24 mouse cellular contexts compared by ENCODE assay signal in the genomic region with DNA sequence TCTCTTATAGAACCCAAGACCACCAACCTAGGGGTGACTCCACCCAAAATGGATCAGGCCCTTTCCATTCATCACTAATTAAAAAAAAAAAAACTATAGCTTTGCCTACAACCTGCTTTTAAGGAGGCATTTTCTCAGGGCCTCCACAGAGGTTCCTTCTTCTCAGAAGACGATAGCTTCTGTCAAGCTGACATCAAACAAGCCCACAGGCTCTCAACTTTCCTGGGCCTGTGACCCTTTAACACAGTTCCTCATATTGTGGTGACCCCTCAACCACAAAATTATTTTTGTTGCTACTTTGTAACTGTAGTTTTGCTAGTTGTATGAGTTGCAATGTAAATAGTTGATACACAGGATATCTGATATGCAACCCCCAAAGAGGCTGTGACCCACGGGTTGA.
A peak's percentile ranks its signal among the peaks of the same experiment; 100 is the strongest.
DNase-seq lines count a peak whose midpoint lies in the region; ATAC-seq and TF ChIP-seq lines count a peak whose summit lies in the region.
"Had no signal": no experiment of that assay in that cellular context is flagged by ENCODE, and none has a peak within 500 bp of the region (broad histone marks: within the 10 kb centered on the region; RNA-seq: fewer than 3 reads in every experiment).

No protein-coding gene starts in this region.

- H3K27me3 ChIP-seq in kidney, postnatal 0 days (ENCODE audit: insufficient read depth, low read length) = no peaks in the 10 kb centered on the region
- no peaks in the 10 kb centered on the region for H3K27me3 ChIP-seq in lung, embryonic 15.5 days
- H3K27me3 ChIP-seq: forebrain, embryonic 13.5 days had no signal

- H3K27ac ChIP-seq in kidney, postnatal 0 days = peak overlapping the region; percentile 81; the same call in 1 of the 2 replicates
- peak overlapping the region; percentile 93 for H3K27ac ChIP-seq in lung, embryonic 15.5 days
- H3K27ac ChIP-seq: forebrain, embryonic 10.5 days; forebrain, embryonic 13.5 days; hindbrain, embryonic 14.5 days; hindbrain, postnatal 0 days had no signal

- H3K4me1 ChIP-seq in kidney, postnatal 0 days (replicated peaks; ENCODE audit: insufficient read depth, low read length) = no peaks in the 10 kb centered on the region; the same call in none of the 2 replicates
- H3K4me1 ChIP-seq in lung, embryonic 15.5 days = peaks cover 34% of the 10 kb centered on the region
- H3K4me1 ChIP-seq: forebrain, embryonic 13.5 days had no signal

- no peak for ATAC-seq in kidney, postnatal 0 days (replicated peaks; ENCODE audit: low FRiP score, low read depth)
- ATAC-seq in lung, embryonic 15.5 days (ENCODE audit: borderline replicate concordance, extremely low read depth, low FRiP score, low TSS enrichment) = no peak
- peak; percentile 67 to 80 for ATAC-seq in hematopoietic stem cell, adult 5-6 weeks (replicated peaks in 1 of 2; ENCODE audit: insufficient read depth in 1 of 2, low FRiP score in 2 of 2, low TSS enrichment in 1 of 2, low read depth in 1 of 2, poor library complexity in 2 of 2, severe bottlenecking in 2 of 2)
- ATAC-seq: activated CD4-positive, CD25-positive, alpha-beta regulatory T cell, adult 4 months; forebrain, embryonic 13.5 days; forebrain, embryonic 16.5 days; hindbrain, postnatal 0 days; inflammation-experienced regulatory T-cells, adult 6 months had no signal

- no peaks in the 10 kb centered on the region for H3K9me3 ChIP-seq in kidney, postnatal 0 days (replicated peaks; ENCODE audit: low read length)
- H3K9me3 ChIP-seq in lung, embryonic 15.5 days = no peaks in the 10 kb centered on the region
- H3K9me3 ChIP-seq: forebrain, embryonic 10.5 days; forebrain, embryonic 13.5 days; heart, embryonic 10.5 days had no signal

- H3K4me3 ChIP-seq in kidney, postnatal 0 days (replicated peaks; ENCODE audit: low read depth, low read length) = no peak overlapping the region
- no peak overlapping the region for H3K4me3 ChIP-seq in lung, embryonic 15.5 days
- H3K4me3 ChIP-seq: forebrain, embryonic 10.5 days; forebrain, embryonic 13.5 days; heart, embryonic 10.5 days had no signal

- no peak for TF ChIP-seq CTCF in kidney, postnatal 0 days (IDR thresholded peaks at IDR 0.05; ENCODE audit: low read depth)

- intact Hi-C loops in heart, postnatal 25 days (cut with DNase I) = no loop called here

- 71% methylated on average over 2 of the region's 2 CpGs for WGBS in kidney, postnatal 0 days
- 74% methylated on average over 2 of the region's 2 CpGs for WGBS in lung, embryonic 15.5 days

- peak; percentile 22 for DNase-seq in heart, adult 11 months
- no peak for DNase-seq in heart, postnatal 25 days (ENCODE audit: low spot score)
- no peak for DNase-seq in kidney, postnatal 0 days (ENCODE audit: low spot score)
- DNase-seq in kidney, adult 8-10 months = no peak
- DNase-seq in lung, postnatal 14 days = no peak
- no peak for DNase-seq in cerebellum, postnatal 36 days
- DNase-seq: cerebellum, adult 11 months; cerebellum, adult 2 months; cerebellum, adult 9-11 months; cerebellum, postnatal 25 days; gastrocnemius, postnatal 10 days; gastrocnemius, postnatal 36 days; heart, adult 18-20 months; heart, postnatal 36 days had no signal

- no peak overlapping the region for H3K4me2 ChIP-seq in kidney, postnatal 0 days (ENCODE audit: low read length)
- no peak overlapping the region for H3K4me2 ChIP-seq in lung, embryonic 15.5 days
- H3K4me2 ChIP-seq: forebrain, embryonic 13.5 days; hindbrain, embryonic 14.5 days had no signal

- no peaks in the 10 kb centered on the region for H3K36me3 ChIP-seq in kidney, postnatal 0 days (ENCODE audit: insufficient read depth, low read length)
- H3K36me3 ChIP-seq in lung, embryonic 15.5 days = no peaks in the 10 kb centered on the region
- H3K36me3 ChIP-seq: forebrain, embryonic 10.5 days; heart, embryonic 10.5 days had no signal

- no peak overlapping the region for H3K9ac ChIP-seq in kidney, postnatal 0 days (ENCODE audit: low read depth, low read length)
- H3K9ac ChIP-seq in lung, embryonic 15.5 days = no peak overlapping the region
- H3K9ac ChIP-seq: forebrain, embryonic 13.5 days; hindbrain, embryonic 14.5 days had no signal

Comparison
In these comparisons a context has a peak if more than half of its experiments do, and no peak if none do; other contexts are left out.
1. ATAC-seq: peak in hematopoietic stem cell, adult 5-6 weeks (2 of 2); none in kidney, postnatal 0 days (single experiment) and lung, embryonic 15.5 days (single experiment).